Mouse (Mus musculus) testis, postnatal 14 days (tissue): ENCODE results near the gene Nfkbid.

Experiments used
- DNase-seq: peaks from one replicate; pipeline ENCODE4 v3.0.0; 2021; ENCODE audit warnings: low spot score

Gene Nfkbid

GRCm38 (mm10) chr7:30421175-30421889 is at the start of gene Nfkbid:
TSS of gene Nfkbid (plus strand) at chr7:30421732.
- peak; percentile 43 for DNase-seq

DNA sequence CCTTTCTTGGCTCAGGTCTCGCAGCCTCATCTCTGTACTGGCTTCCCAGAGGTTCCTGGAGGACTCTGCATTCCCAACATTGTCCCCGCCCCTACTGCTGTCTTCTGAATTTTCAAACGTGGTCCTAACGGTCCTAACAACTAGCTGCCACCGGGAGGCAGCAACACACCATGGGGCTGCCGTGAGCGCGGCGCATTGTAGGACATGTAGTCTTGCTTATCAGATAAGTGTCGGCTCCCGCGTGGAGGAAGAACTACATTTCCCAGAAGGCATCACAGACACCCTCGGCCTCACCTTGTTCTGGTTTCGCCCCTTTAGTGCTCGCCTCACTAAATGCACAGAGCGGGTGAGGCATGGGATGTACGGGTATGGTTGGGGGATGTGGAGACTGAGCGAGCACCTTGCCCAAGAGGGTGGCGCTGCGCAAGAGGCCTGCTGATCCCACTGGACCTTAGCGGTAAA is 48.0 kb upstream of the Nfkbid start:
- peak; percentile 90 for DNase-seq

- no peak for DNase-seq
These were observed 41.5 kb upstream of the Nfkbid start for GRCm38 (mm10) chr7:30380061-30380460.

DNA sequence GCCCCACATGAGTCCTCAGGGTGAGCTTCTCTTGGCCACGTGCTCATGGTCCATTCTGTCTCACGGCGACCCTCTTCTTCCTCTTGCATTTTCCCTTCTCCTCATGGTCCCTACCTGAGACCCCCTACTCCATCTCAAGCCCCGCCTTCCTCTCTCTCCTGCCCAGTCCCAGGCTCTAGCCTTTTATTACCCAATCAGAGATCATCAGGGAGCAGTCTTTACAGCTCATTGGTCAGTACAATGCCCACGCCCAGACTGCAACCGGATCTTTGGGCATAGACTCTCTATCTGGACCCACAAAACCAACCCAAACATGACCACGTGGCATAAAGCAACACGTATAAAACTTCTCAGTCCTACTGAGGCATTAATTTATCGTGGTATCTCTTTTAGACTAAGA is 37.4 kb upstream of the Nfkbid start:
- no peak for DNase-seq

DNA sequence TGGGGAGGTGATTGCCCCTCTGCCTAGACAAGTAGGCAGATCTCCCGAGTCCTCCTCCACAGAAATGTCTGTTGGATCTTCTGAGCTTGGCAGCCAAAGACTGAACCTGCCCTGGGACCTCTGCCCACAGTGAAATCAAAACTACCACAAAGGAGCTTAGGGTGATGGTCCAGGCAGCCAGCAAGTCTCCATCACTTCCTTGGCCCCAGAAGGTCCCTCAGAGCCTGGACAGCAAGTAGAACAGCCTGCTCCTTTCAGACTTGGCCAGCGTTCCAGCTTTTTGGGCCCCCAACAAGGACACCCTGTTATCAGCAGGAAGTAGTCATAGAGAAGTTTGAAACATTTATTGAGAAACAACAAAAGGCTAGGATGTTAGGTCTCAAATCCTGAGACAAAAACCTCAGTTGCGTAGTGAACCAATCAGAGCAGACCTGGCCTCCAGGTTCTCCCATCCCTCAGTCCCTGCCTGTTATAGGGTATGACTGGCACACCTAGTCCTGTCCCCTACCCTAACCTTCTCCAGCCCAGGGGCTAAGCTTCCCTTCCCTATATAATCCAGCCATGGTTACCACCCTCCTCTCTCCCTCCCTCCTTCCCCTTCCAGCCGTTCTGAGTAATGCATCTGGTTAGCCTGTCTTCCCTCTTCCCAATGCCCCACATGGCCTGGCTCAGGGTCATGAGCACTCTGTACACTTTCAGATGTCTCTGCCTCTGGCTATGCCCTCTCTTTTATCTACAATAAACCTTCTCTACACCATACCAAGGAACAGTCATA is 28.6 kb upstream of the Nfkbid start:
- no peak for DNase-seq

DNA sequence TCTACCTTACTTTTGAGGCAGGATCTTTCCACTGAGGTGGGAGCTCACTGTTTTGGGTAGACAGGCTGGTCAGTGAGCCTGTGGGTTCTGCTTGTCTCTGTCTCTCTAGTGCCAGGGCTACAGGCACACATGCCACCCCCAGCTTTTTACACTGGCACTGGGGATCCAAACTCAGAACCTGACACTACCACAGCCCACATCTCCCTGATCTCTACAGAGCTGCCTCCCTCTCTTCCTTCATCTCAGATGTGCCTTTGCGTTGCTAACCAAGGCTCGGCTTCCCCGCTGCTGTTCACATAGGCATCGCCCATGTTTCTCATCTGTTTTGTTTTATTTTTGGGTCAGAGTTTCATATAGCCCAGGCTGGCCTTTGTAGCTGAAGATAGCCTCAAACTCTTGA is 27.9 kb upstream of the Nfkbid start:
- DNase-seq: no peak

DNA sequence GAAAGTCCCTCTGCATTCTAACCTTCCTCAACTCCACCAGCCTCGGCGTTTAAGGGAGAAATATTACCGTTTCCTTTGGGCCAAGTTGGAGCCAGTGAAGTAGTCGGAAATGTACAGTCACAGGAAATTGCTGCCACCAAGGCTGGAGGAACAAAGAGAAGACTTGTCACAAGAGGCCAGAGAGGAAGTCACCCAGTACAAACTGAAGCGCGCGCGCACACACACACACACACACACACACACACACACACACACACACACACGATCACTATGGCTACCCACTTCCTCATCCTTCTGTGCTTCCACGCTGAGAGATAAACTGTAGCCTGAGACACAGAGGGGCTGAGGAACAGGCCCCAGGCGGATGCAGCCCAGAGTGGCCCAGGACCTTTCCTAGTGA is 27.2 kb upstream of the Nfkbid start:
- DNase-seq: no peak

- DNase-seq: no peak
These were observed 26.7 kb upstream of the Nfkbid start for GRCm38 (mm10) chr7:30394871-30395270.

DNA sequence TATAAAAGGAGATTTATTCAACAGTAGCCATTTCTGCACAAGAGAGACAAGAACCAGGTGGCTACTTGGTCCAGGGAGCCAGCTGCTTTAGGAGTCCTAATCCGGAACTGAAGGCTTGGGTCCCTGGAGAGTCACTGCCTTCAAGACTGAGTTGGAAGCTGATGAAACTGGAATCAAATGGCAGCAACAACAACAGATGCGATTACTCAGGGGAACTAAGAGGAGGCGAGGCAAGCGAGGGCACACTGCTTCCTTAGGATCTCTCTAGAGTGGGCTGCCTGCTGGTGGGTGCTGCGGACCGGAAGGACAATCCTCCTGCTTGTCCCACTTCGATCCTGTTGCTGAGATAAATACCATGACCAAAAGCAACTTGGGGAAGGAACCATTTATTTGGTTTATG is 21.9 kb upstream of the Nfkbid start:
- no peak for DNase-seq

DNA sequence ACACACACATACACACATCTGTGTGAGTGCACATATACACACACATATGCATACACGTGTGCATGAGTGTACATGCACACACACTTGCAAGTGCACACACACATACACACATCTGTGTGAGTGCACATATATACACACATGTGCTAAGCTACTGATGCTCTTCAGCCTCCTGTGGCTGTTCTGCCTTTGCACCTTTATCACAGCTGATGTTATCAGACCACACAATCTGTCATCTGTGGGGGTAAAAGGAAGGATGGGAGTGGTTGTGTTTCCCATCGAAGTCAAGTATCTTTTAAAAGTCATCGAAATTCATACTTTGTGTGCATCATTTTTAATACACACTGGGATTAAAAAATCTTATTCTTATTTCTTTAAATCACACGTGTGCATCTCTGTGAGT is 19.2 kb upstream of the Nfkbid start:
- no peak for DNase-seq

DNA sequence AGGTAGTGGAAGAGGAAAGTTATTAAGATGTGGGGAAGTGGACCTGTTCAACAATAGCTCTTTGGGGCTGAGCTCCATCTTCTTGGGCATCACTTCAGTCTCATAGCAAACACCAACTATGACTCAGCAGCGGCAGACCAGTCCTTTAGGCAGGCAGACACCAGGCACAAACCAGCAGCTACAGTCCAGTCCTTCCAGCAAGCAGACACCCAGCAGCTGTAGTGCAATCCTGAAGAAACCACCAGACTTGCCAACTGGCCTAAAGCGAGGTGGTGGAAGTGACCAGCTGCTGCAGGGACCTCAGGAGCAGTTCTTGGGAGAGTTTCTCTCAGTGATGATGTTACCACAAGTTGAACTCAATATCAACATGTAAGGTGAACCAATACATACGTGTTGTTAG is 12.9 kb upstream of the Nfkbid start:
- DNase-seq: no peak

DNA sequence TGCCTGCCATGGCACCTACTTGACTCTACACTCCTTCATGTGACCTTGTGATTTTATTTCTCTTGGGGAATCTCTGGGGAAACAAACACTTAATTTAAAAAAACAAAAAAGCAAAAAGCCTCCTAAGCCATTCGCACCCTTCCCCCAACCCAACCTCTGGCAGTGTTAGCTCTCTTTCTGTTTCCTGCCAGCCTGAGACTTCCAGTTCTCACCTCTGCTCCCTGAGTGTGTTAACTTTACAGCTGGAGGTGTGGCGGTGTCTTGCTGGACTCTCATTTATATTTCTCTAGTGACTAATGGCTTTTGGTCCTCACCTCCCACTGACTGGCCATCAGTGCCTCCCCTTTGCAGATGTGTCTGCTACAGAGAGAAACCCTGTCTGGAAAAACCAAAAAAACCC is 11.7 kb upstream of the Nfkbid start:
- DNase-seq: no peak

DNA sequence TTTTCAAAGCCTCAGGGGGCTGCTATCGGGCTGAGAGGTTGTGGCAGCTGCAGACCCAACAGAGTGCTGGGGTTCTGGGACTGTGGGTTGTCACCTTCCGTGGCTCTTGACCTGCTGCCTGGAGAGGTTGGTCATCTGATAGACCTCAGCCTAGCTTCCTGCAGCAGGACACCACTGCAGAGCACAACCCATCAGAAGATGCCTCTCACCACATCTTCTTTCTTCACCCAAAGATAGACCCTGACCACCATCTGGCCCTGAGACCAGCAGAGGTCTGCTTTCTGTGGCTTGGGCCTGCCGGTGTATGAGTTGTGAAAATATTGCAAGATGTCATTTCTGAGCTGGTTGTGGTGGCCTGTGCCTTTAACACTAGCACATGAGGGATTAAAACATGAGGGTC is 10.5 kb upstream of the Nfkbid start:
- no peak for DNase-seq

GRCm38 (mm10) chr7:30412735-30413147 is 8.8 kb upstream of the Nfkbid start:
- DNase-seq: no peak

DNA sequence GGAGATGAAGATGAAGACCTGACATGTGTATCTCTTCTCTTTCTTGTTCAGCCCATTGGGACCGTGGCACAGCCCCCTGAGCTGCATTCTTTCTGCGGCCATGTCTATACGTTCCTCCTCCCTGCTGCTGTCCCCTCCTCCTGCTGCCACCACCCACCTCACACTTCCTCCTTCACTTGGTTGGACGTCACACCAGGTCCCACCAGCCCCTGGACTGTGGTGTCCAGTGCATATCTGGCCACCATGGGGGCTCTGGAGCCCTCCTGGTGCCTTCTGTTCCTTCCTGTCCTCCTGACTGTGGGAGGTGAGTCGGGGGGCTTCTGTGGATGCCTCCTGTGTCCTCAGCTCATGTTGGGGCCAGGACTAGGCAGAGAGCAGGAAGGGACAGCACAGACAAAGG is 7.9 kb upstream of the Nfkbid start, which contains the start of gene Tyrobp:
Gene Tyrobp, plus strand, starts transcription at position 165 of the 400 bp plus-strand sequence.
- DNase-seq: no peak

GRCm38 (mm10) chr7:30417856-30418255 is 3.7 kb upstream of the Nfkbid start:
- no peak for DNase-seq

- no peak for DNase-seq
These were observed 1.7 kb upstream of the Nfkbid start, which contains the start of gene Hcst for GRCm38 (mm10) chr7:30419561-30420499. TSS of gene Hcst (minus strand) at chr7:30419854.

DNA sequence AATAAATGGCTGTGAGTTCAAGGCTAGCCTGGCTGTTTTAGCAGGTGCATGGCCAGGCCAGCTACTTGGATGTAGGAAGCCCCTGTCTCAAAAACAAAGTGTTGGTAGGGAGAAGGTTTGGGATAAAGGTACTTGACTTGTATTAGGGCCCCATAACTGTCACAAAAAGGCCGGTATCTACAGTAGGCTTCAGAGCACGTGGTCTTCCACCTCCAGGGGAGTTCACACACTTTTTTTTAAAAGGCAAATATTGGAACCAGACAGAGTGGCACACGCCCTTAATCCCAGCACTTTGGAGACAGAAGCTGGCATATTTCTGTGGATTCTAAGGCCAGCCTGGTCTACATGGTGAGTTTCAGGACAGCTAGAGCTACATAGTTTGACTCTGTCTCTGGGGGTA is 859 bp upstream of the Nfkbid start:
- DNase-seq: no peak

DNA sequence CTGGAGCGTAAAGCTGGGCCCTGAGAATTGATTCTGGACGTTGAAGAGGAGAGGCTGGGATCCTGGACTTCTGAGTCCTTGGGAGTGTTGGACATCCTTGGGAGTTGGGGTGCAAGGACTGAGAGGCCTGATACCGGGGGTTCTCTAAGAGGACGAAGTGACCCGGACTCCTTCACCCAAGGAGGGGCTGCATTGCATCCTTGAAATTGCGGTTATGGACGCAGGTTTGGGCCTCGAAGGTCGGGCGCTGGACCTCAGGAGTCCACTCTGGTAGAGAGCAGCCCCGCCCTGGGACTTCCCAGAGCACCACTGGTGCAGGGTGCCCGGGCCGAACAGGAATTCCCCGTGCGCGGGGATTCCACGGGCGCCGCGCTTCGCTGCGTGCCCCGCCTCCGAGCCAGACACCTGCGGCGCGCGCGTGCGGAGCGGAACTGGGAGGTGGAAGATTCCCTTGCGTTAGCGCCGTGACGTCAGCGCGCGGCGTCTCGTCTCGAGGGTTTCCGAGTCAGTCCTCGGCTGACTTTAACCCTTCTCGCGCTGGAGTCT is 431 bp downstream of the Nfkbid start:
- peak; percentile 85 for DNase-seq

GRCm38 (mm10) chr7:30422560-30422959 is 1.0 kb downstream of the Nfkbid start:
- DNase-seq: no peak

DNA sequence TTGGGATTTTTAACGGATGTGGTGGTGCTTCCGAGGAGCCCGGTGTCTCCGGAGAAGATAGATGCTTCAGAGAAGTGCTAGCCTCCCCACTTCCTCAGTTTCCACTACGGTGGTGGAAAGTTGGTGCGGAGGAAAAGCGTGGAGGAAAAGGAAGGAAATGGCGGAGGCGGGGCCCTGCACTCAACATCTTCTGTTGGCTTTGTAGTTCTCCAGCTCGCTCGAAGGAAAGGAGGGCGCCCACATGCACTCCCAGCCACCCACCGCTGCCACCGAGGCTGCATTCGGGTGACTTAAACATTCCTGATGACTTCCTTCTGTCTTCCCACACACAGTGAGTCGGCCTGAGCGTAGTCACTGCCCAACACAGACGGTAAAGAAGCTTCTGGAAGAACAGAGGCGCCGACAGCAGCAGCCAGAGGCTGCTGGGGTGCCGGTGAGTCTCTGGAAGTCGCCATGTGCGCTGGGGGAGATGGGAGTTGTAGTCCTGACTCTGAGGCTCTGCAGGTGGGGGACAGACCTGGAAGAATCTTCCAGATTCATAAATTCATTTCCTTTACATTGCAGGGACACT is 1.6 kb downstream of the Nfkbid start:
- no peak for DNase-seq

GRCm38 (mm10) chr7:30429327-30429726 is 7.8 kb downstream of the Nfkbid start:
- no peak for DNase-seq
